Mouse (Mus musculus) heart, postnatal 0 days (tissue): ENCODE measurements around the gene Agr2.

Experiments
- CTCF ChIP-seq: IDR thresholded peaks from 2 replicates; pipeline ENCODE4 v1.5.1; 2016; ENCODE audit warnings: antibody characterized with exemption, control low read depth, low read depth
- EP300 ChIP-seq: IDR thresholded peaks from 2 replicates; pipeline ENCODE4 v1.6.1; 2016; ENCODE audit warnings: antibody characterized with exemption, low read depth

DNA sequence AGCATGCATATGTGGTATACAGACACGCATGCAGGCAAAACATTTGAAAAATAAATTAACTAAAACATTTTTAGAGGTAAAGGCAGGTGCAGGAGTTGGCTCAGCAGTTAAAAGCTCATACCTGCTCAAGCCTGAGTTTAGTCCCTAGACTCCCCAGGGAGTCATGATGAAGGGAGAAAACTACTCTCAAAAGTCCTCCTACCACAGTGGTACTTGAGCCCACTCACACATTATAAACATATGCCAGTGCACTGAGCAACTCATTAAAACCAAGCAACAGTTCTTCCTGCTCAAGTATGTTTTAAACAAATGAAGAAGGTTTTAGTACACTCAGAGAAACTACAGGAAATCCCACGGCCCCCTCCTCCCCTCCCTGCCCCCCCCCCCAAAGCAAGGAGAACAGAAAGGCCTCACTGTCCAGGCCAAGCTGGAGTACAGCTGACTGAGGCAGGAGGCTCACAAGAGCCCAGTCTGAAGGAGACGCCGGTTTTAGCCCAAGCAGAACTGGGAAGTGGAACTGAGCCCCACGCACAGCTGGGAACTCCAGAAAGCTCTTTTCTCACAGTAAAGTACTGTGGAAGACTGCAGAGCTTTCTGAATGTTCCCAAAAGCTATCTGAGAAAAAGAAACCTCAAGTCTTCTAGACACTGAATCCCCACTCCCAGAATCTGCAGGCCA is 36.4 kb downstream of the Agr2 start:
- no peak for TF ChIP-seq EP300
- TF ChIP-seq CTCF = no peak
